Mouse (Mus musculus) neural tube, embryonic 14.5 days (tissue): Measurements from ENCODE around the gene Osbpl7. TPM values are rescaled to one million over a fixed set of nuclear protein-coding genes. Genes with fewer than 3 reads are reported as not detected.

ENCODE experiments used
- ATAC-seq: fragments of 200-750 bp; cut with Nextera tagmentation; 2 replicates; pipeline ENCODE4 v1.8.0; 2017; ENCODE audit warnings: low read depth, mild to moderate bottlenecking, moderate TSS enrichment, moderate library complexity
- H3K27ac ChIP-seq: fragments of 300-500 bp; sonication (generic); 2 replicates; pipeline ENCODE4 v1.5.1; 2014; ENCODE audit warnings: low read depth, mild to moderate bottlenecking, control low read depth, low read length, moderate library complexity, mixed read lengths
- H3K27me3 ChIP-seq: fragments of 300-500 bp; sonication (generic); 2 replicates; pipeline ENCODE4 v1.6.1; 2014; ENCODE audit warnings: low read length; ENCODE audit not compliant: control insufficient read depth, insufficient read depth
- H3K36me3 ChIP-seq: fragments of 300-500 bp; sonication (generic); 2 replicates; pipeline ENCODE4 v1.6.1; 2014; ENCODE audit warnings: low read length, mixed read lengths; ENCODE audit not compliant: control insufficient read depth, insufficient read depth
- H3K4me1 ChIP-seq: fragments of 300-500 bp; sonication (generic); 2 replicates; pipeline ENCODE4 v1.6.1; 2014; ENCODE audit warnings: low read length; ENCODE audit not compliant: control insufficient read depth, insufficient read depth
- H3K4me2 ChIP-seq: fragments of 300-500 bp; sonication (generic); 2 replicates; pipeline ENCODE4 v1.6.1; 2014; ENCODE audit warnings: mild to moderate bottlenecking, low read depth, low read length, control low read depth
- H3K4me3 ChIP-seq: fragments of 300-500 bp; sonication (generic); 2 replicates; pipeline ENCODE4 v1.5.1; 2014; ENCODE audit warnings: low read depth, low read length, control low read depth, mixed read lengths
- H3K9ac ChIP-seq: fragments of 300-500 bp; sonication (generic); replicated peaks from 2 replicates; pipeline ENCODE4 v1.6.1; 2014; ENCODE audit warnings: low read depth, mild to moderate bottlenecking, control low read depth, low read length, mixed read lengths
- H3K9me3 ChIP-seq: fragments of 300-500 bp; sonication (generic); 2 replicates; pipeline ENCODE4 v1.6.1; 2016; ENCODE audit warnings: low read length; ENCODE audit not compliant: control insufficient read depth
- WGBS: fragments of 180-500 bp; shearing (Covaris S2); extraction: QIAGEN DNeasy Blood & Tissue Kit; methylation state at CpG from one replicate; pipeline ENCODE4 v1.1.7; 2014; 5-methylcytosine and 5-hydroxymethylcytosine counted together
- polyA plus RNA-seq: library from polyadenylated mRNA; unstranded; fragments of >200 nt; fragmentation: Nextera tagmentation; extraction: Ambion mirVana; gene quantifications from 2 replicates; pipeline ENCODE4 v1.2.1, GENCODE M21; 2014

Gene Osbpl7
- polyA plus RNA-seq, 1 experiment from 2014 or later = 9.1 TPM

GRCm38 (mm10) chr11:97069770-97070169, 19.3 kb downstream of the Osbpl7 start:
- H3K9ac ChIP-seq = no peak overlapping the region
- 88% methylated on average over 2 of the region's 2 CpGs for WGBS
- H3K9me3 ChIP-seq = no peaks in the 10 kb centered on the region
- no peaks in the 10 kb centered on the region for H3K27me3 ChIP-seq
- no peak overlapping the region for H3K4me2 ChIP-seq
- no peaks in the 10 kb centered on the region for H3K4me1 ChIP-seq
- no peak for ATAC-seq
- no peaks in the 10 kb centered on the region for H3K36me3 ChIP-seq
- H3K27ac ChIP-seq = no peak overlapping the region
- H3K4me3 ChIP-seq = no peak overlapping the region

GRCm38 (mm10) chr11:97071129-97071528, 20.7 kb downstream of the Osbpl7 start:
- WGBS = 46% methylated on average over 1 of the region's 1 CpGs
- H3K4me1 ChIP-seq = no peaks in the 10 kb centered on the region
- no peak for ATAC-seq

GRCm38 (mm10) chr11:97072533-97072932, 22.1 kb downstream of the Osbpl7 start:
- H3K36me3 ChIP-seq = no peaks in the 10 kb centered on the region
- no peak overlapping the region for H3K4me2 ChIP-seq
- 0 out of 2 replicates have a peak, but pooled peaks have one; percentile 21 for ATAC-seq
- H3K4me1 ChIP-seq = no peaks in the 10 kb centered on the region
- H3K4me3 ChIP-seq = no peak overlapping the region
- no peaks in the 10 kb centered on the region for H3K9me3 ChIP-seq
- no peaks in the 10 kb centered on the region for H3K27me3 ChIP-seq
- WGBS = 36% methylated on average over 3 of the region's 3 CpGs
- no peak overlapping the region for H3K27ac ChIP-seq
- no peak overlapping the region for H3K9ac ChIP-seq

More at GRCm38 (mm10) chr11:97071129-97071528, 20.7 kb downstream of the Osbpl7 start:
- H3K9ac ChIP-seq = no peak overlapping the region
- no peaks in the 10 kb centered on the region for H3K36me3 ChIP-seq
- no peaks in the 10 kb centered on the region for H3K27me3 ChIP-seq
- no peaks in the 10 kb centered on the region for H3K9me3 ChIP-seq
- no peak overlapping the region for H3K4me2 ChIP-seq
- H3K4me3 ChIP-seq = no peak overlapping the region
- no peak overlapping the region for H3K27ac ChIP-seq

GRCm38 (mm10) chr11:97074235-97074634, 23.8 kb downstream of the Osbpl7 start:
- WGBS = 75% methylated on average over 8 of the region's 8 CpGs

GRCm38 (mm10) chr11:97078751-97079150, 28.3 kb downstream of the Osbpl7 start:
- 0 out of 2 replicates have a peak, but pooled peaks cover 2% of the 10 kb centered on the region for H3K4me1 ChIP-seq
- no peaks in the 10 kb centered on the region for H3K27me3 ChIP-seq
- no peak overlapping the region for H3K4me3 ChIP-seq
- no peak for ATAC-seq
- no peak overlapping the region for H3K27ac ChIP-seq
- no peak overlapping the region for H3K9ac ChIP-seq
- 56% methylated on average over 4 of the region's 4 CpGs for WGBS
- no peak overlapping the region for H3K4me2 ChIP-seq
- no peaks in the 10 kb centered on the region for H3K9me3 ChIP-seq
- no peaks in the 10 kb centered on the region for H3K36me3 ChIP-seq

More at GRCm38 (mm10) chr11:97074235-97074634, 23.8 kb downstream of the Osbpl7 start:
- Histone ChIP-seq H3K4me3 (no peak overlapping the region), H3K36me3 (no peaks in the 10 kb centered on the region), H3K27me3 (no peaks in the 10 kb centered on the region), H3K4me2 (no peak overlapping the region), H3K9me3 (no peaks in the 10 kb centered on the region), H3K27ac (no peak overlapping the region), H3K9ac (no peak overlapping the region), H3K4me1 (no peaks in the 10 kb centered on the region)
- ATAC-seq = no peak

- Histone ChIP-seq H3K36me3 (no peaks in the 10 kb centered on the region), H3K9ac (no peak overlapping the region), H3K27me3 (no peaks in the 10 kb centered on the region), H3K9me3 (no peaks in the 10 kb centered on the region), H3K4me2 (no peak overlapping the region), H3K4me3 (no peak overlapping the region), H3K4me1 (0 out of 2 replicates have a peak, but pooled peaks cover 3% of the 10 kb centered on the region), H3K27ac (no peak overlapping the region)
- WGBS = 48% methylated on average over 9 of the region's 9 CpGs
- no peak for ATAC-seq
Measured at GRCm38 (mm10) chr11:97080291-97080690, 29.9 kb downstream of the Osbpl7 start.

- Histone ChIP-seq H3K9me3 (no peaks in the 10 kb centered on the region), H3K4me3 (no peak overlapping the region), H3K27ac (no peak overlapping the region), H3K36me3 (no peaks in the 10 kb centered on the region), H3K4me1 (0 out of 2 replicates have a peak, but pooled peaks cover 3% of the 10 kb centered on the region), H3K4me2 (no peak overlapping the region), H3K9ac (no peak overlapping the region), H3K27me3 (no peaks in the 10 kb centered on the region)
- ATAC-seq = no peak
- WGBS = 45% methylated on average over 11 of the region's 11 CpGs
Measured at GRCm38 (mm10) chr11:97082977-97083376, 32.5 kb downstream of the Osbpl7 start.

GRCm38 (mm10) chr11:97083401-97084140, 33.1 kb downstream of the Osbpl7 start:
- Histone ChIP-seq H3K36me3 (no peaks in the 10 kb centered on the region), H3K4me1 (0 out of 2 replicates have a peak, but pooled peaks cover 3% of the 10 kb centered on the region), H3K4me3 (no peak overlapping the region), H3K9ac (no peak overlapping the region), H3K27me3 (no peaks in the 10 kb centered on the region), H3K9me3 (no peaks in the 10 kb centered on the region), H3K4me2 (no peak overlapping the region), H3K27ac (no peak overlapping the region)
- WGBS = 38% methylated on average over 22 of the region's 22 CpGs
- ATAC-seq = no peak

GRCm38 (mm10) chr11:97084821-97085505, 34.5 kb downstream of the Osbpl7 start:
- Histone ChIP-seq H3K9me3 (no peaks in the 10 kb centered on the region), H3K4me3 (no peak overlapping the region), H3K4me1 (0 out of 2 replicates have a peak, but pooled peaks cover 3% of the 10 kb centered on the region), H3K27ac (no peak overlapping the region), H3K4me2 (no peak overlapping the region), H3K36me3 (no peaks in the 10 kb centered on the region), H3K9ac (no peak overlapping the region), H3K27me3 (no peaks in the 10 kb centered on the region)
- no peak for ATAC-seq
- WGBS = 89% methylated on average over 15 of the region's 15 CpGs
